Mouse (Mus musculus) adrenal gland, postnatal 4 days (tissue): Measurements from ENCODE around the gene Olfr780. TPM values are rescaled to one million over a fixed set of nuclear protein-coding genes. Genes with fewer than 3 reads are reported as not detected.
"Not testable (repeated sequence)": the region's sequence is repeated elsewhere in the genome, so short reads cannot be mapped to it uniquely, and the experiment has no call there.

Experiments
- DNase-seq, 2 experiments: peaks; one replicate each; pipeline ENCODE4 v3.0.0; 2021 to 2022; ENCODE audit warnings: low spot score in 2 of 2, mixed read lengths in 2 of 2
- long read RNA-seq, 2 experiments: library from polyadenylated mRNA; stranded (forward); transcript quantifications; one replicate each; pipeline ENCODE4 v2.0.0; 2021
- total RNA-seq, 2 experiments: library from RNA; stranded (reverse); gene quantifications; 2 replicates each; pipeline ENCODE4 v1.2.3; 2021

The Olfr780 gene
- total RNA-seq = not detected
- long read RNA-seq, experiment 1 = 0 reads
- long read RNA-seq, experiment 2 = 0 reads

DNA sequence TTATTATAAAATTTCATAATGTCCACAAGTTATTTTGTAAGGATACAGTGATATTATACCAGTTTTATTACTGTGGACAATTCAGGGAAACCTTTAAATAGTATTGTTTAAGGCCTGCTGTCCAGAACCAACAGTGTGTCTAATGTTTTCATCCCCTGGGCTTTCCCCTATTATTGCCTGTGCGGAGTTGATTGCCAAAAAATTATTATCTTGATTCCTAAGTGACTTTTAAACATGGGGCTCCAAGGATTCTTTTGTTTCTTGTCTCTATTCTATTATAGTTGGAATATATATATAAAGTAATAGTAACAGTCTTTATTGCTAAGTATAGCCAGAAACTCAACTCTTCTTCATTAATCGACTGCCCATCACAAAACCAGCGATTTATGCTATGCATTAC, at the start of gene Olfr780:
TSS of gene Olfr780 (plus strand) at position 301 of the 400 bp plus-strand sequence.
- DNase-seq = no peak

DNA sequence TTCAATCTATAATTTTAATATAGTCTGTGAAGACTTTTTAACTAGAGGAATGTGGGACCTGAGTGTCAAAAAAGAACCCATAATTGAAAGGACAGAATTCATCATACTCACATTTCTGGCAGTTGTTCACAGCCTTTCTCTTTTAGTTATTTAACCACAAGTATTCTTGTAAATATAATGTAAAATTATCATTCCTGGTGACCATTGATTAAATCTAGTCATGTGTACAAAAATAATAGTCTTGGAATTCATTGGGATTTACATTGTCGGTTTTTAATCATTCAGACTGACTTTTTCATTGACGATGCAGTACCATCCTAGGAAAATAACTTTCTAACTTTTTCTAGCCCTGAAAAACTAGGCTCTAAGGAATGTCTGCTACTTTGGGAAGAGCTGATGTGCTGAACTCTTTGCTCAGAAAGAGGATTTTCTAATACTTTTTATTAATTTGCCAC, 46.8 kb upstream of the Olfr780 start, which contains the start of gene Olfr777:
TSS of gene Olfr777 (minus strand) at position 405 of the 455 bp plus-strand sequence.
- DNase-seq = no peak

GRCm38 (mm10) chr10:129312973-129313372, 4.9 kb upstream of the Olfr780 start:
- DNase-seq = not testable (repeated sequence)

DNA sequence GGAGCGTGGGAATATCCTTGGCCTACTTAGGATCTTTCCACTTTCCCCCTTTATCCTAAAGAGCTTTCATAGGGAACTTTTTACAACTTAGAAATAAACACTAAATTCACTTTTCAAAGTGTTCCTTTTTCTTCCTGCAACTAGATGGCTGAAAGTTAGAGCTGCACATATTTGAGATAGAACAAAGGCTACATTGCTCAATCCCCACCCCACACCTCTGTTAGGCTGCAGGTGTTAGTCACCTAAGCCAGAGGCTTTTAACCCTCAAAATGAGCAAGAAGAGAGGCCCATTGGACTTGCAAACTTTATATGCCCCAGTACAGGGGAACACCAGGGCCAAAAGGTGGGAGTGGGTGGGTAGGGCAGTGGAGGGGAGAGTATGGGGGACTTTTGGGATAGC, 4.4 kb upstream of the Olfr780 start:
- not testable (repeated sequence) for DNase-seq

DNA sequence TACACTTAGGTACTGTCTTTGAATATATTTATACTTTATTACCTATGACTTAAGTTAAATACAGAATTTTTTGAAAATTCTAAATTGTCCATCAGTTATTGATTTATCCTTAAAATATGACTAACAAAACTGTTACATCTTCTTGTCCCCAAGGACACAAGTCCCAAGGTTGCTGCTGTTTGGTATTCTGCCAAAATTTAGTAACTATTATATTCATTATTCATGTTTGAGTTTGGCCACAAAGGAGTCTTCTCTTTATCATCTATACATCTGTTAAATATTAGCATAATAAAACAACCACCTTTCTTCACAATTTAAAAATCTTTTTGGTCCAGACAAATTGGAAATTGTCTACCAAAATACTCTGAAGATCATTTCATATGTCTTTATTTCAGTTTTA, 10.6 kb downstream of the Olfr780 start, which contains the start of gene Olfr781:
TSS of gene Olfr781 (plus strand) at position 301 of the 400 bp plus-strand sequence.
- DNase-seq = no peak

- DNase-seq = no peak
Measured at GRCm38 (mm10) chr10:129348550-129348949, 30.6 kb downstream of the Olfr780 start, which contains the start of gene Olfr782. Olfr782 (plus strand) TSS chr10:129348850.

- not testable (repeated sequence) for DNase-seq
Measured at GRCm38 (mm10) chr10:129352475-129352874, 34.6 kb downstream of the Olfr780 start.

DNA sequence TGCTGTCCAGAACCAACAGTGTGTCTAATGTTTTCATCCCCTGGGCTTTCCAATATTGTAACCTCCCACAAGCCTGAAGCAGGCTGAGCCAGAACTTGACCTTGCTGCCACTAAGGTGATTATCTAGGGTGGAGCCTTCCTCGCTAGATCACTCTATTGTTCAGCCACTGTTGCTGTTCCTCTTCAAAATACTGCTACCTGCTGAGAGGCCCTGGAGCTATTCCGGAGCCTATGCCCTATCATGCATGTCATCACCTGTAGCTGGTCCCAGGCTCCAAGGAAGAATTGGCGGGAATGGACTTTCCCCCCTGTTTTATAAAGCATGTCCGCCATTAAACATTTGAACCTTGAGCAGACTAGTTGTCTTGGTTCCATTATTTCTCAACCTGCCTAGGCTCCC, 38.6 kb downstream of the Olfr780 start:
- DNase-seq = not testable (repeated sequence)

DNA sequence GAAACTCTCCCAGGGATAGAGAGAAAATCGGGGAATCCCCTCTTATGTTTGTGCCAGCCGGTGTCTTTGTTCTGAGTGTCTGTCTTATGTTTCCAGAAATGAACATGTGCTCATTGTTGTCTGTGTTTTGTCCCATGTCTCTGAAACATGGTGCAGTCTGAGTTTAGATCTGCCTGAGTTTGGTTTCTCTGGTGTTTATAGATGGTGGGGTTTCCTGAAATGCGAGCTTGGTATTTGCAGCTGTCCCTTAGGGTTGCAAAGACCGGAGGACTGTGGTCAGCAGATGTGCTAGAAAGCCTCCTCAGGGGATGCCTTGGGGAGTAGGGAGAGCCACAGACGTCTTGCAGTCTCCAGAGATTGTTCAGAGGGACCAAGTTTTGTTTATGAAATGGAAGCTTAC, 39.4 kb downstream of the Olfr780 start:
- DNase-seq = no peak

Other genes starting within 250 kb of the Olfr780 start
- not detected for gene Olfr766-ps1, start 249.1 kb upstream of the Olfr780 start, total RNA-seq
- not detected for gene Olfr767, start 235.2 kb upstream of the Olfr780 start, total RNA-seq
- gene Olfr768, start 218.7 kb upstream of the Olfr780 start, total RNA-seq = not detected
- not detected for gene Olfr769, start 200.3 kb upstream of the Olfr780 start, total RNA-seq
- not detected for gene Olfr770, start 179.1 kb upstream of the Olfr780 start, total RNA-seq
- gene Olfr771, start 153.4 kb upstream of the Olfr780 start, total RNA-seq = not detected
- not detected for gene Olfr772, start 140.2 kb upstream of the Olfr780 start, total RNA-seq
- not detected for gene Olfr773, start 130.7 kb upstream of the Olfr780 start, total RNA-seq
- gene Olfr774, start 81.9 kb upstream of the Olfr780 start, total RNA-seq = not detected
- not detected for gene Olfr775, start 69.7 kb upstream of the Olfr780 start, total RNA-seq
- gene Olfr776, start 59.0 kb upstream of the Olfr780 start, total RNA-seq = not detected
- not detected for gene Olfr777, start 46.6 kb upstream of the Olfr780 start, total RNA-seq
- gene Olfr781, start 10.7 kb downstream of the Olfr780 start, total RNA-seq = not detected
- not detected for gene Olfr782, start 30.7 kb downstream of the Olfr780 start, total RNA-seq
- under 1 TPM in 1 of 2 experiments, not detected in 1; 0.08 TPM for gene Olfr784, start 66.0 kb downstream of the Olfr780 start, total RNA-seq
- gene Olfr785, start 87.3 kb downstream of the Olfr780 start, total RNA-seq = not detected
- not detected for gene Olfr786, start 109.2 kb downstream of the Olfr780 start, total RNA-seq
- gene Olfr787, start 143.7 kb downstream of the Olfr780 start, total RNA-seq = not detected
- not detected for gene Olfr788, start 152.9 kb downstream of the Olfr780 start, total RNA-seq
- gene Olfr789, start 166.6 kb downstream of the Olfr780 start, total RNA-seq = not detected
- gene Olfr790, start 180.4 kb downstream of the Olfr780 start, total RNA-seq = not detected
- gene Olfr791, start 203.7 kb downstream of the Olfr780 start, total RNA-seq = not detected
- not detected for gene Olfr792, start 221.0 kb downstream of the Olfr780 start, total RNA-seq
- not detected for gene Olfr794, start 249.5 kb downstream of the Olfr780 start, total RNA-seq